Mouse (Mus musculus) left cerebral cortex, adult 2 months (tissue): ENCODE measurements around the gene Mfsd14a. TPM values are rescaled to one million over a fixed set of nuclear protein-coding genes. Genes with fewer than 3 reads are reported as not detected.

ENCODE experiments used
- DNase-seq, 2 experiments: peaks; one replicate each; pipeline ENCODE4 v3.0.0; 2021 to 2022; ENCODE audit warnings: low spot score in 2 of 2, mixed read lengths in 1 of 2; ENCODE audit errors: extremely low spot score in 1 of 2
- H3K27ac ChIP-seq: fragments of 200-600 bp; 2 replicates; pipeline ENCODE4 v1.8.1; 2022
- H3K4me3 ChIP-seq: fragments of 200-600 bp; 2 replicates; pipeline ENCODE4 v1.8.1; 2022
- CTCF ChIP-seq: fragments of 200-600 bp; IDR thresholded peaks from 2 replicates; pipeline ENCODE4 v1.8.1; 2022; ENCODE audit warnings: antibody characterized with exemption, mild to moderate bottlenecking, moderate library complexity
- intact Hi-C: fragments of 180-260 bp; cut with DNase I; formaldehyde crosslinking; loops from one replicate; pipeline ENCODE4 v1.15.1; 2025
- total RNA-seq, 2 experiments: library from RNA; stranded (reverse); gene quantifications; 2 replicates each; pipeline ENCODE4 v1.2.3; 2021

Mfsd14a gene
- total RNA-seq, 2 experiments from 2014 or later = 55.1 to 57.3 TPM

- H3K27ac ChIP-seq = peak overlapping the region; percentile 87
- H3K4me3 ChIP-seq = peak overlapping the region; percentile 93
- peak; percentile 23 for TF ChIP-seq CTCF
- intact Hi-C loops = loop anchor here (1.0 to 5.0 kb wide), 4 partner anchors 68 to 155 kb away; partner anchors contain the start of genes Mfsd14a, Rtca and Slc35a3
- no peak for DNase-seq
Observed at GRCm38 (mm10) chr3:116594076-116594727, 68.3 kb downstream of the Mfsd14a start.

- Histone ChIP-seq H3K27ac (no peak overlapping the region), H3K4me3 (no peak overlapping the region)
- peak in 1 of 2 experiments; percentile 42 for DNase-seq
- TF ChIP-seq CTCF = no peak
- intact Hi-C loops = loop anchor here (1.0 to 5.0 kb wide), 2 partner anchors 31 to 45 kb away; no protein-coding TSS in a partner anchor
Observed at GRCm38 (mm10) chr3:116582201-116582600, 80.3 kb downstream of the Mfsd14a start.

Other genes with a start within 250 kb of the Mfsd14a start
- 1 to 10 TPM; 2.6 to 4.5 TPM for gene Cdc14a, start 238.6 kb downstream of the Mfsd14a start, total RNA-seq
- gene Rtca, start 154.5 kb downstream of the Mfsd14a start, total RNA-seq = 10 to 100 TPM; 57.5 to 58.9 TPM
- 10 to 100 TPM; 16.2 to 17.2 TPM for gene Dbt, start 149.6 kb downstream of the Mfsd14a start, total RNA-seq
- gene Lrrc39, start 99.7 kb downstream of the Mfsd14a start, total RNA-seq = not detected
- gene Sass6, start 67.7 kb downstream of the Mfsd14a start, total RNA-seq = 1 to 10 TPM; 5.9 to 8.1 TPM
- gene Trmt13, start 48.1 kb downstream of the Mfsd14a start, total RNA-seq = 10 to 100 TPM; 17.4 to 19.4 TPM
- gene Gm43191, start 18.6 kb upstream of the Mfsd14a start, total RNA-seq = under 1 TPM in 1 of 2 experiments, not detected in 1; 0.56 TPM
- 10 to 100 TPM; 15.7 to 17.7 TPM for gene Slc35a3, start 50.2 kb upstream of the Mfsd14a start, total RNA-seq
- 10 to 100 TPM; 25.3 to 25.8 TPM for gene Agl, start 145.5 kb upstream of the Mfsd14a start, total RNA-seq
- 1 to 10 TPM in 1 of 2 experiments, under 1 TPM in 1; 0.57 to 1.1 TPM for gene Frrs1, start 196.8 kb upstream of the Mfsd14a start, total RNA-seq